Mouse (Mus musculus) cerebellum, postnatal 4 days (tissue): Measurements from ENCODE around the gene Cnih4.

ENCODE experiments used
- DNase-seq, 2 experiments: peaks; one replicate each; pipeline ENCODE4 v3.0.0; 2022; ENCODE audit warnings: low spot score in 2 of 2, mixed read lengths in 1 of 2

Gene Cnih4

DNA sequence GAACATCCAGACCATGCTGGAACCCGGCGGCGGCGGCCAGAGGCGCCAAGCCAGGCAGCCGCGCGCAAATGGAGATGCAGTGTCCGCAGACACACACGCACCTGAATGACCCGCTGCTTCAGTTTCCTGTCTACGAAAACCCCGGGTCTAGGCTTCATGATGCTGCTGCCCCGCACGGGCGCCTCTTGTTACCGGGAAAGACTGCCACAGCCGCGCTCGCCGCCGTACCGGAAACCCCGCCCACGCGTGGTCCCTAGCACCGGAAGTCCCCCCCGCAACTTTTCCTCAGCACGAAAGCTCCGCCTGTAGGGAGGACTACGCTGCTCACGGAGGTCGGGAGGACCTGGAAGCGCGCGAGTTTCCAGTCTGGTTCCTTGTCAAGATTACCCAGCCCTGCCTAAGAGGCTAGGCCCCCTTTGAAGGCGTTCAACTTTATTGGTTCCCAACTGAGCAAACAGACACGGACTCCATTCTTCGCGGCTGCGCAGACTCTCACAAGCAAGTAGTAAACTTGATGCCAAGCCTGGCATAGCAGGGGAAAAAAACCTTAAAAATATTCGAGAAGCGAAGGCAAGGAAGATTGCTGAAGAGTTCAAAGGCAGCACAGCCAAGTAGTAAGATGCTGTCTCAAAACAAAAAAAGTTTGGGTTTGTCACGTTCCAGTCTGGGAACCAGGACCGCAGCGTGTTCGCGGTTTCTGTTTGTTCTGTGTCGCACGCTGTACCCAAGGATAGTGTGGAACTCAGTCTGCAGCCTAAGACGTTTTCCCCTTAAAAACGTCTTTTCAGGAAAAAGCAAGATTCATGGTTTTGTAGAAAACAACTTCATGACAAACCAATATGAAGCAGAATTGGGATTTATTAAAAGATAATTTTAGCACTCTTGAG lies at the start of gene Cnih4, which contains the start of gene Nvl:
Cnih4 (plus strand) TSS at position 744 of the 887 bp plus-strand sequence.
Nvl (minus strand) TSS at position 255 of the 887 bp plus-strand sequence.
- DNase-seq, result peak; percentile 86 to 92

DNA sequence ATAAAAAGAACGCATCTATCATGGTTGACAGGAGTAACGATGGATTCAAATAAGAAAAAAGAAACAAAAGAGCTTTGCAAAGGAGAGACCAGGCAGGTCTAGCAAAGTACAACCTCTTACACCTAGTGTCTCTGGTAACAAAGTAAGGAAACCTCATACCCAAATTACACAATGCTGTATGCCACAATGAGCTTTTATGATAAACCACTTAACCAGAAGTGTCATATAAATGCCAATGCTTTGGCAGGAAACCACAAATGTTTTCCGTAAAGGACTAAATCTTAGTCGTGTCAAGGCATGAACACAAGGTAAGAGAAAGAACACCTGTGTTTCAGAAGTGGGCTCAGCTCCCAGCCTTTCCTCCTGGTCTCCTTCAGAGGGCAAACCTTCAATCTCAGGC lies 27.4 kb upstream of the Cnih4 start:
- no peak for DNase-seq

DNA sequence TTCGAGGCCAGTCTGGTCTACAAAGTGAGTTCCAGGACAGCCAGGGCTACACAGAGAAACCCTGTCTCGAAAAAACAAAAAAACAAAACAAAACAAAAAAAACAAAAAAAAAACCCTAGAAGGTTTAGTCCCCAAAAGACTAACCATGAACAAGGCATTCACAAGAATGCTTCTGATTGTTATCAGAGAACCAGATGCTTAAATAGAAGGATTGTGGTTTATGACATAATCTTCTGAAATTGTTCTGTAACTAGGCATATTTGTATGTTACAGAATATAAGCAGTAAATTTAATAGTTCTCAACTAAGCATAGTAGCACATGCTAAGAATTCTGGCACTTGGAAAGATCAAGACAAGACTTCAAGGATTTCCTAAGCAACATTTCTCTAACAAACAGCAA lies 20.3 kb upstream of the Cnih4 start:
- no peak for DNase-seq

DNA sequence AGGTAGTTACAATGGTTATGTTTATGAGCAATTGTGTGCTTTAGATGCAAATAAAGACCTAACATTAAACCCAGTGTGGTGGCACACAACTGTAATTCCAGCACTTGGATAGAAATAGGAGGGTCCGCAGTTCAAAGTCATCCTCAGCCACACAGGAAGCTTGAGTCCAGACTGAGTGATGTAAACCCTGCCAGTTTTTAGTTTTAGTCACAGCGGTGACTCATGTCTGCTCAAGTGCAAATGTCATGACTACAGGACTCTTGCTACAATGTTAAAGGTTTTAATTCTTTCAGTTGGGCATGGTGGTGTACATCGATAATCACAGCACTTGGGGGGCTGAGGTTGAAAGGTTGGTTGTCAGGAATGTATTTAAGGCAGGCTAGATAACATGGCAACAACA lies 18.6 kb upstream of the Cnih4 start:
- DNase-seq, result no peak

DNA sequence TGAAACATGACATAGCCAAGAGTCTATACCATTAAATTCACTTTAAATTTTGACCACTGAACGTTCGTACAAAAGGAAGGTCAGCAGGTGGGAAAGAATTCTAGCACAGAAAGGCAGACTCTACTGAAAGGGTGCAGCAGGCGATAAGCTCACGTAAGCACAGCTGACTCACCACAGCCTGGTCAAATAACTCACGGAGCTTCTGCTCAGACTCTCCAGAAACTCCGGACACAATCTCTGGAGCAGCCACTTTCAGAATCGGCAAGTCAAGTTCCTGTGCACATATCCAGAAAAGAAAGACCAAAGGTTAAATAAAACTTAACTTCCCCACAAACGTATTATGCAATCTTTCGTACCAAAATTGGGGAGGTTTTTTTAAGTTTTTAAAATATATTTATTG lies 17.7 kb upstream of the Cnih4 start:
- DNase-seq, result no peak

DNA sequence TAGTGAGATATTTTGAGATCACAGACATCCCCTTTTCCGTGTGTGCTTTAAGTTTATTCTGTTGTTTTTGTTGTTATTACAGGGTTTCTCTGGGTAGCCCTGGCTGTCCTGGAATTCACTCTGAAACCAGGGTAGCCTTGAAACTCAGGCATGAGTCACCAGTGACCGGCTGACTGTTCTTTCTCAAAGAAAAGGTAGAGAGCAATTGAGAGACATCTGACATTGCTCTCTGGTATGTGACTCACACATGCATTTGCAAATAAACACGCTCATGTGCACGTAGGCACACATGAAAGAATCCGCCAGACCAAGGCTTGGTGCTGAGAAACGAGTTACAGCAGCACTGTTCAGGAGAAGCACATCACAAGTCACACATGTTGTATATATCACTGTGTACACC lies 12.6 kb upstream of the Cnih4 start:
- no peak for DNase-seq

DNA sequence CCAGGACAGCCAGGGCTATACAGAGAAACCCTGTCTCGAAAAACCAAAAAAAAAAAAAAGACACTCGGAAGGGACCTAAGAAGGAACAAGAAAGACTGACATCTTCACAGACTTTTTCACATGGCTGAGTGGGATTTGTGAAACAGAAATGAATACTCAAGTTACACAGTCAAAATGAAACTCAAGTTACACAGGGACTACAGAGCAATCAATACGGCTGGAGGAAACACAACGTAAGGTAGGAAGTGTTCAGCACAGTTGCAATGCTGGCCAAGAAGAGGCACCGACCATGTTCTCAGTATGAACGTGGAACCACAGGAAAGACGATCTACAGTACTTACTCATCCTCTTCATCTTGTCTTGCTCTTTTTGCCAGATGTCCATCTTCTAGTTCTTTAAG lies 5.8 kb upstream of the Cnih4 start:
- DNase-seq, result no peak

DNA sequence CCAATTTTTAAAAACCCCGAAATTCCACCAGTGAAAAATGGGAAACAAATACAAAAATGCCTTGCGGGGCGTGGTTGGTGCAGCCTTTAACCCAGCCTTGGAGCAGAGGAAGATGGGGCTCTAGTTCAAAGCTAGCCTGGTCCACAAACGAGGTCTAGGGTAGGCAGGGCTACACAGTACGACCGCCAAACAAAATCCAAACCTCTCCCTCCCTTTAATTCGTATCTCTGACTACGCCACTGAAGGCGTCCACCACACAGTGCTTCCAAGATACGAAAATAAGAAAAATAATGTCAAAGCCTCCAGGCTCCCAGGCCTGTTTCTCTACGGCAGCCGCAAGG lies 914 bp upstream of the Cnih4 start:
- no peak for DNase-seq

DNA sequence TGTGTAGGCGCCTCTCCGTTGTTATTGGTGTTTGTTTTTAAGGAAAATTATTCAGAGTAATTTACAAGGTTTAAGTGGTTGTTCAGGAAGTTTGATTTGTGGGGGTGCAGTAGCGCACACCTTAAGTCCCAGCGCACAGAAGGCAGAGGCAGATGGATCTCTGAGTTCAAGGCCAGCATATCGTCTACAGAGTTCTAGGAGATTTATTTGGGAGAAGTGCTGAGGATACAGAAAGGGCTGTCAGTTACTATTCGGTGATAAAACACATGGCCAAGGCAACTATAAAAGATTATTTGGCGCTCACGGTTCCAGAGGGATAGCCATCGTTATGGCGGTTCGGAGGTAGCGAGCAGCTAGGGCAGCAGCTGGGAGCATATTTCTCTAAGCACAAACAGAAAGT lies 473 bp downstream of the Cnih4 start:
- DNase-seq, result no peak

DNA sequence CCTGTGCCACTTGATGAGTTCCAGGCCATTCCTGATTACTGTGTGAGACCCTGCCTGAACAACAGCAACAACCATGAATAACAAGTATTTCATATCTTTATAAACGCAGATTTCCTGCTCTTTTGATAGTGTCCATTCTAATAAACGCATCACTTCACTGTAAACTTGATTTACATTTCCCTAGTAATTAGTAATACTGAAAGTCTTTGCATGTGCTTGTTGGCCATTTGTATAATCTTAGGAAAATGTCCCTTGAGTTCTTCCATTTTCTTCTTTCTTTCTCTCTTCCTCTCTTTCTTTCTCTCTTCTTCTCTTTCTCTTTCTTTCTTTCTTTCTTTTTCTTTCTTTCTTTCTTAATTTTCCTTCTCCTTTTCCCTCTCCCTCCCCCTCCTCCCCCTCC lies 1.7 kb downstream of the Cnih4 start:
- DNase-seq, result no peak

DNA sequence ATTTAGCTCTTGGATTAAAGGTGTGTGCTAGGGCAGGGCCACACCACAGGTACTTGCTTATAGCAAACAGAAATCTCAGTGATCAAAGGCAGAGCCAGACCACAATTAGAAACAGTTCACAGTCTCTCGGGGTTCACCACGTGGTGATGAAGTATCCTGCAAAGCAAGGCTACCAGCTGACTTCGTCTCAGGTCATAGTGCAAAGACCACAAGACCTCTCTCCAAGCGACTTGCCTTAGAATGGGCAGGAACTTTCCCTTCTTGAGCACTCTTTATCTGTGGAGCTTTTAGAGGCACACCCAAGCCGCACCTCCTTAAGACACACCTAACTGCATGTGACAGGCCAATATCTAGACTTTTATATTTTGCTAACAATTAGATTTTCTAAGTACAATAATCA lies 4.0 kb downstream of the Cnih4 start:
- DNase-seq, result no peak

DNA sequence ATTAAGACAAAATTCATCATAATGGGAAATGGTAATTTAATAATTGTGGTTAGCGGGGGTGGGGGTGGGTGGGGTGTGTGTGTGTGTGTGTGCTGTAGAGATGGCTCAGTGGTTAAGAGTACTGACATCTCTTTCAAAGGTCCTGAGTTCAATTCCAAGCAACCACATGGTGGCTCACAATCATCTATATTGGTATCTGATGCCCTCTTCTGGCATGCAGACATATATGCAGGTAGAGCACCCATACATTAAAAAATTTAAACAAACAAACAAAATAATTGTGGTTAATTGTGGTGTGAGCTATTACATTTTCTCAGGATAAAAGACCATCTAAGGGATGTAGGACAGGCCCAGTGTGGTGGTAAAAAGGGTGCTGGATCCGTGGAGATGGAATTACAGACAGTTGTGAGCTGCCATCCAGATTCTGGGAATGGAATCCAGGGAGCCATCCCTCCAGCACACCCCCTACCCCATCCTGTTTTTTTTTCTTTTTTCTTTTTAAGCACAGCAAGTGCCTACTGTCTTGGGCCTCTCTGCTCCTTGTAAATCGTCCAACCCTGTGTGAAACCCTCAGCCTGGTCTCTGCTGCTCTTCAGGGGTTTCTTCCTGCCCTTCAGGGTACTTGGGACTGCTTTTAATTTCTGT lies 5.0 kb downstream of the Cnih4 start:
- DNase-seq, result no peak

DNA sequence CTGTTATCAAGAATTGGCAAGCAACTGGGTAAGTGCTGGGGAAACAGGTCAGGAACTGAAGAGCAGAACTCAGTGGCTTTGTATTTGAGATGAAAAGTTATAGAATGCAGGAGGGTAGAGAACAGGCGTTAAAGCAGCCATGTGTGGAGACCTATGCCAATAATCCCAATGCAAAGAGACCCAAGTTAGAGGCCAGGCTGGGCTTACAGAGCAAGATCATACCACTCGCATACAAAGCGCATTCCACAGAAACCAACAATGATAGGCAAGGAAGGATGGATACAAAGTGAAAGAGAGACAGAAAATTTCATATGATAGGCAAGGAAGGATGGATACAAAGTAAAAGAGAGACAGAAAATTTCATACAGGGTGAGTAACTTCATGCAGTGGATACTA lies 5.9 kb downstream of the Cnih4 start:
- no peak for DNase-seq

DNA sequence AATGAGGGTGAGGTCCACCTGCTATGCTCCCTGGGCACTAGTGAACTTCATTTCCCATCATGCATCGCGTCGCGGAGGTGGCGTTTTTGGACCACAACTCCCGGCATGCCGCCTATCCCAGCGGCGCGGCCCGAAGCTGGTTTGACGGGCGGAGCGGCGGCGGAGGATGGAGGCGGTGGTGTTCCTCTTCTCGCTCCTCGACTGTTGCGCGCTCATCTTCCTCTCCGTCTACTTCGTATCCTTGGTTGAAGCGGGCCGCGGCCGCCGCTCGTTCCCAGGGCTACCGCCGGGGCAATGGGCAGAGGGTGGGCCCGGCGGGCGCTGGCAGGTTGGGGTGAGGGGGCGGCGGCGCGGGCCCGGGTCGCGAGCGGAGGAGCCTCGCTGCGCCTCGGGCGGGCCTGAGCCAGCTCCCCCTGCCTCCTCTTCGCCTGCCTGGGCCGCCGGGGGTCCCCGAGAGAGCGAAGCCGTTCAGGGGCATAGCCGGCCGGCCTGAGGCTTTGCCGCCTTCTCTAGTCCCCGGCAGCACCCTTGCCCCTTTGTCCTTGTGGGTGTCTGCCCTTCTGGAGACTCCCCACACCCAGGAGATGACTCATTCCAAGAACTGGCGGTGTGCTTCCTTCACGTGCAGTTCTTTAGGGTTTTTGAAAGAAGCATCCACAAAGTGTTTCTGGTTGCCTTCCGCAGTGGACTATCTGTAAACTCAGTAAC lies 6.5 kb downstream of the Cnih4 start:
- peak; percentile 70 to 89 for DNase-seq

DNA sequence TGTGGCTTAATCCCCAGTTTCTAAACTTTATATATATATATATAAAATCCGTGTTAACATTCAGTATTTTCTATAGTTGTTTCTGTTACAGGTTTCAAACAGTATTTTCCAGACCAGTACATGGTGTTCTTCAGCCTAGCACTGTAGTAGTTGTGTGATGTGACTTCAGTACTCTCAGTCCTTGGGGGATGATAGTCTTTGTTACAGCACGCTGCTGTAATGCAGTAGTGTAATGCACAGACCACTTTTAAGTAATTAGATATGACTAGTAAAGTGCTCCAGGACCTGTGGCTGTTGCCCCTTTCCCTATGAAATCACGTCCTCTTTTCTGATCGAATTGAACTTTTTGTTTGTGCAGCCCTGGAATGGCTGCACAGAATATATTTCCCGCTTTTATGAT lies 7.0 kb downstream of the Cnih4 start:
- DNase-seq, result no peak

DNA sequence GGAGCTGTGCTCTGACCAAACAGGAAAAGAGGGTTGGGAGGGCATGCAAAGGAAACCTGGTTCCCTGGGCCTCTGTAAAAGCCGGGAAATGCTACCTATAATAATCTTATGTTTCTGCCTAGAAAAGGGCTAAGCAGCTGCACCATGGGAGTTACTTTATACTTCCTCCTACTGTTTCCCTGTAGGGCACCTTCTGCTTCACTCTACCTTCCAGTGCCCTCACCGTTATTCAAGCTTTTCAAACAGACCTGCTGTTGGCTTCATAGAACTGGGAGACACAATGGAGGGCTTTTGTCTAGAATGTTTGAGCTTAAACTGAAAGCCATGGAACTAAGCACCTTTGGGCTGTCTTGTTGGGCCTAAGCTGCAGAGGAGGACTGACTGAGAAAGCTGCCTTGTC lies 23.3 kb downstream of the Cnih4 start:
- no peak for DNase-seq

DNA sequence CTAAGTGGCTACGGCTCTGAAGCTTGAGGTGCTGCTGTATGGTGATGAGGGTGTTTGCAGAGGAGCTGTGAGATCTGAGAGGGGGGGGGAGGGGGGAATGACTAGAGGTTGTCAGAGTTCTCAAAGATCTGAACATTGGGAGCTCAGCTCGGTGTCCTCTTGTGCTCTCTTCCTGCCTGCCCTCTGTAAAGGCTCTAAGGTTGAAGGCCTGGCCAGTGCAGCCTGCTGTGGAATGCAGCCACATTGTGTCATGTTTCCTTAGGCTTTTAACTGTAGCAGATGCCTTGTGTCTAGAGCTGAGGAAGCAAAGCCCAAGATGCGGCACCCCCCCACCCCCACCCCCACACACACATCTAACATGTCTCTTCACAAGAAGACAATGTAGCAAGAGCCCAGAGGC lies 23.9 kb downstream of the Cnih4 start:
- no peak for DNase-seq

DNA sequence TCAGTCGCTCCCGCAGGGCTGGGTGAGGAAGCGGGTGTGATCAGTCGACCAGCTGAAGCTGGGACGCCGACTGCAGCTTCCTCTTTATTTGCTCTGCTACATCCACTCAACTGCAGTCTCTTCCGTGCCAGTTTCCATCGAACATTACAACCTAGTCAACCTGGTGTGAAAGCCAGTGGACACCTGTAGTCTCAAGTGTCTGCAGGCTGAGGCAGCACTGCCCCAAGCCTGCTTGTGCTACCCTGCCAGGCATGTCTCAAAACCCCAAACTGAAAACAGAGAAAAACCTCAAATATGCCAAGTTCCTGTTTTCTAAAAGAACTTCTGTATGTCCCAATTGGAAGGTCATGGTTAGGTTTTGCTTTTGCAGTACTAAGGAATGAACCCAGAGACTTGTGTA lies 25.7 kb downstream of the Cnih4 start:
- no peak for DNase-seq

DNA sequence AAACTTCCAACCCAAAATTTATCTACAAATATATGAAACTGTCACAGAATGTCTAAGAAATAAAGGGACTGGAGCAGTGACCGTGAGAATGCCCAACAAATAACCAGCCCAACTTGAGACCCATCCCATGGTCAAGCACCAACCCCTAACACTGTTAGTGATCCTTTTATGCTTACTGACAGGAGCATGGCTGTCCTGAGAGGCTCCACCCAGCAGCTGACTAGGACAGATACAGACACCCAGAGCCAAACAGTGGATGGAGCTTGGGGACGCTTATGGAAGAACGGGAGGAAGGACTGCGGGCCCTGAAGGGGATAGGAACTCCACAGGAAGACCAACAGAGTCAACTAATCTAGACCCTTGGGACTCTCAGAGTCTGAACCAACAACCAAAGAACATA lies 44.4 kb downstream of the Cnih4 start:
- DNase-seq, result no peak

DNA sequence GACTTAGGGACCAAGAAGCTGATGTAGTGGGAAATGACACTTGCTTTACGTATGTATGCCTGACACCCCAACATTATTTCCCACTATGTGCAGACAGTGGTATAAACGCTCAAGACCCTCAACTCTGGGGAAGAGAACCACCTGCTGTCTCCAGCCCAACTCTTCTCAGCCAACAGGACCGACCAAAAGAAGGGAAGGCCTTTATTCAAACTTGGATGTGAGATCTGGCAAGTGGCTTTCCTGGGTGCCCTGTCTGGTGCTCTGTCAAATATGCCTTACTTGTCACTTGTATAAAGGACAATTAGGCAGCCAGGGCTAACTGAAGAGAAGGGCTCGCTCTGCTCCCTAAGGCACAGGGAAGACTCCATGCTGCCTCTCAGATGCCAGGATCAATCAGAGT lies 55.0 kb downstream of the Cnih4 start:
- no peak for DNase-seq

DNA sequence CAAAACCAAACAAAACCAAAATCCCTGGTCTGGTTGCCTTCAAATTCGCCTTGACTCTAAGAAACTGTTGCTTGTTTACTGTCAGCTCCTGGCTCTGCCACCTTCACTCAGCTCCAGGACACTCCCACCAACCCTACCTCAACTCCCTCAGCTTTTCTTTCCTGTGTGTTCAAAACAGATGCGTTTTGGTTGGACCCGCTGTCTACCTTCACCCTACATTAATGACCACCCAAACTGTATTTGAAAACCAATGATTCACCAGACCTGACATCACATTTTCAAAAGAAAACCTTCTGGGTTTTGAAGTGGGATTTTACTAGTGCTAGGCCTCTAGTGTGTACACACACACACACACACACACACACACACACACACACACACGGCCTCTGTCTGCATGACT lies 65.7 kb downstream of the Cnih4 start:
- DNase-seq, result no peak

DNA sequence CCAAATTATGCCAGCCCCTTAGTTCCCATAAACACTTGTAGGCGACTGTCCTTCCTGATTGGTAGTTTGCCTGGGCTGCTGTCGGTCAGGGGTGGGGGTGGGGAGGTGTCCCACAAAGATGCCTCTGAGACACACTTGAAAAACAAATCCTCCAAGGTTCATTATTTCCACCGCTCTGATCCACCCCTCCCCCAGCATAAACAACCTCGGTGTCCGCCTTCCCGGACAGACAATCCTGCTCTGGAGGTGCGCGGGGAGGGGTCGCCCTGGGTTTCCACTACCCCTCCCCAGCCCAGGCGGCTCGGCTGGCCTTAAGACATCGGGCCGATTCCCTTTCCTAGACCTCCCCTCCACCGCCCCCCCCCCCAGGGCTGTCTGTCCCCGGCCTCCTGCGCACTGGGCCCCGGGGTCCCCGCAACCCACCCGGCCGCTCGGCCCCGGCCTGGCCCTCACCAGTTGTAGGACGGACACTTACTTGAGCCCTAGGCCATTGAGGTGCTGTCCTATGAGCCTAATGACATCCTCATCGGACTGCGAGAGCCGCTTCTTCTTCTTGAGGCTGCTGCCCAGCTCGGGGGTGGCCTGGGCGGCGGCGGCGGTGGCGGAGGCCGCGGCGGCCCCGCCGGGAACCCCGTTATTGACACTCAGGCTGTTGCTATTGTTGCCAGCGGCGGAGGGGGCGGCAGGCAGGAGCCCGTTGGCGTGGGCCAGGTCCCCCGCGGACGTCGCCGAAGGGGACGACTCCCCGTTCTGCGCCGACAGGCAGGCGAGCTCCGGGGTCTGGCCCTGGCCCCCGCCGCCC lies 66.3 kb downstream of the Cnih4 start:
- DNase-seq, result peak in 1 of 2 experiments; percentile 36
